Mouse (Mus musculus): Measurements from ENCODE around the gene Lrrc75a. TPM values are rescaled to one million over a fixed set of nuclear protein-coding genes. Genes with fewer than 3 reads are reported as not detected.

The Lrrc75a gene
- polyA plus RNA-seq, 1 experiment from 2014 or later: 15.5 TPM

DNA sequence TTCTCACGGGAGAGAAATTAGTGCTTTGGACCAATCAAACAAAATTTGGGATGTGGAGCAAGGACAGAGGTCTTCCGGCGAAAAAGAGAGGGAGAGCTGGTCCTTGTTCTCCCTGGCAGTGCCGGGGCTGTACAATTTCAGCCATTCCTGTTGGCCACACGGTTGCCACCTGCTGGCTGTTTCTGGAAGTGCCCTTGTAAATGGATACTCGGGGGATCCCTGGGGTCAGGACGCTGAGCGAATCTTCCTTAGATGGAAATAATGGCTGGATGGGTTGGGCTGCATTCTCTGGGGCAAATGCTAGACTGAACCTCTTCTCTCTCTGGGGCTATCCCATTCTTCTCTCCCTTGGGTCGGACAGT is 73.0 kb downstream of the Lrrc75a start:
- no peaks in the 10 kb centered on the region for H3K9me3 ChIP-seq
- H3K4me1 ChIP-seq: peaks cover 11% of the 10 kb centered on the region
- H3K4me2 ChIP-seq (replicated peaks): peak overlapping the region; percentile 95
- no peaks in the 10 kb centered on the region for H3K36me3 ChIP-seq
- H3K4me3 ChIP-seq: peak overlapping the region; percentile 49
- peak; percentile 61; the same call in 1 of the 2 replicates for ATAC-seq (ENCODE audit: low FRiP score, low read depth)
- H3K9ac ChIP-seq: peak overlapping the region; percentile 59
- no peak overlapping the region for H3K27ac ChIP-seq
- peaks cover 13% of the 10 kb centered on the region for H3K27me3 ChIP-seq
- 1% methylated on average over 9 of the region's 9 CpGs for WGBS

- H3K36me3 ChIP-seq: no peaks in the 10 kb centered on the region
- H3K4me2 ChIP-seq (replicated peaks): no peak overlapping the region
- no peak overlapping the region for H3K4me3 ChIP-seq
- H3K9ac ChIP-seq: no peak overlapping the region
- no peak overlapping the region for H3K27ac ChIP-seq
- peaks cover 13% of the 10 kb centered on the region for H3K27me3 ChIP-seq
- 85% methylated on average over 4 of the region's 4 CpGs for WGBS
- H3K4me1 ChIP-seq: peaks cover 11% of the 10 kb centered on the region
- ATAC-seq (ENCODE audit: low FRiP score, low read depth): no peak
- H3K9me3 ChIP-seq: no peaks in the 10 kb centered on the region
Measured at GRCm38 (mm10) chr11:62574703-62575085, 73.6 kb downstream of the Lrrc75a start.

DNA sequence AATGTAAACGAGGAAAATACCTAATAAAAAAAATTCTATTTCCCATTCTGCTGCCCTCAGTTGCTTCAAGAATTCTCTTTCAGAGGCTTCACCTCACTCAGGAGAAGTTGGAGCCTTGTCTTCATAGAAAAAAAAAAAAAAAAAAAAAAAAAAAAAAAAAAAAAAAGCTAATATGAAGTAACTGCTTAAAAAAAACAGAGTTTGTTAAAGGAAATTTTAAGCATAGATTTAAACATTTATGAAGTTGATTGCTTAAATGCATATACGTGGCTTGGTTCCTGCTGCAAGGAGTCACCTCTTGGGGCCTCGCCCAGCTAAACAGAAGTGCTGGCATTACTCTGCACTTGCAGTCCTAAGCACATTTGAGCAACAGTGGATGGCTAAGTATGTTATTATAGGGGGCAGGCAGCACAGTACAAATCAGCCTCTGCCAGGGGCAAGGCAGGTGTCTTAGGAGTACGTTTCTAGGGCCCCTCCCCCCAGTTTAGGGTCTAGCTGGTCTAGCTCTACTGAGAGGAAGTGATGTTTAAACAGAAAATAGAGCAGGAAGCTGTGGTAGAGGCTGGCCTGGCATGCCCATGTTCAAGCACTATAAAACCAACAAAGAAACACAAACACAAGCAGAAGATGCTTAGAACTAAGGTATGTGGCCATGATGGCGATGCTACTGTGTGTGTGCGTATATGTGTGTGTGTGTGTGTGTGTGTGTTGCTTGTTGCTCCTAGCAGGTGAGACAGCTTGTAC is 74.2 kb downstream of the Lrrc75a start, which contains the start of gene Trpv2:
TSS of gene Trpv2 (plus strand) at position 528 of the 744 bp plus-strand sequence.
- Histone ChIP-seq H3K9me3 (no peaks in the 10 kb centered on the region), H3K27ac (no peak within 1 kb of the TSS), H3K9ac (0 out of 2 replicates have a peak within 1 kb of the TSS, but pooled peaks have one; percentile 59), H3K4me1 (peaks cover 11% of the 10 kb centered on the region), H3K4me3 (peak within 1 kb of the TSS; percentile 49), H3K36me3 (no peaks in the 10 kb centered on the region), H3K4me2 (replicated peaks) (peak within 1 kb of the TSS; percentile 95), H3K27me3 (peaks cover 13% of the 10 kb centered on the region)
- no peak for ATAC-seq (ENCODE audit: low FRiP score, low read depth)
- WGBS: 68% methylated on average over 6 of the region's 6 CpGs

DNA sequence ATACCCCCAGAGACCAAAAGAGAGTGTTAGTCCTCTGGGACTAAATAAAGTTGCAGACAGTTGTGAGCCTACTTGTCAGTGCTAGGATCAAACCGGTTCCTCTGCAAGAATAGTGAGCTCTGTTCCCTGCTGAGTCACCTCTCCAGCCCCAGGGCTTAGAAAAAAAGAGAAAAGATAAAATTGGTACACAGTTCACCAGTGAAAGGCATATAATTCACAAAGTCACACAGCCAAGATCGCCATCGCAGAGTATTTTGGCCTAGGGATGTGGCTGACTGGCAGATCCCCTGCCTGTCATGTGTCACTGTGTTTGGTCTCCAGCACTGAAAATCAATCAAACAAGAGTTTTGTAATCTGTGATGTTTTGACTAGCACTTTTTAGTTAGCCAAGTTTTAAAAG is 80.0 kb downstream of the Lrrc75a start:
- Histone ChIP-seq H3K4me1 (no peaks in the 10 kb centered on the region), H3K9me3 (no peaks in the 10 kb centered on the region), H3K4me2 (replicated peaks) (no peak overlapping the region), H3K27ac (no peak overlapping the region), H3K36me3 (no peaks in the 10 kb centered on the region), H3K4me3 (no peak overlapping the region), H3K27me3 (no peaks in the 10 kb centered on the region), H3K9ac (no peak overlapping the region)
- ATAC-seq (ENCODE audit: low FRiP score, low read depth): no peak
- 68% methylated on average over 3 of the region's 3 CpGs for WGBS

DNA sequence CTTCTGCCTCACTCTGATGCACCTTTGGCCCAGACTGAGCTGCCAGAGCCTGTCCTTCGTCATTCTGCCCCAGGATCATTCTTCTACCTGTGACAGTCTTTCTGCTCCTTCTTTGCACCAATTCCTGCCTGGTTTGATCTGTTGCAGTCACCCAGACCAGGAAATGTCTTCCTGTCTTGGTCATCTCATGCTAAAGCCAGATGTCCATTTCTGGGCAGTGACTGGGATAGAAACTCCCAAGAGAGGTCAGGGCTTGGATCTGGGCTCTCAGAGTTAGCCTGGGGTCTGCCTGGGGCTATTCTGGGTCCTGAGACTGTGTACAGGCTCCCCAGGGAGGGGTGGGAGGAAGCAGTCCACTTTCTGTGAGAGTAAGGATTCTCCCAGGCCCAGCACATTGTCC is 82.1 kb downstream of the Lrrc75a start:
- no peaks in the 10 kb centered on the region for H3K4me1 ChIP-seq
- H3K4me2 ChIP-seq (replicated peaks): no peak overlapping the region
- no peak for ATAC-seq (ENCODE audit: low FRiP score, low read depth)
- no peaks in the 10 kb centered on the region for H3K9me3 ChIP-seq
- no peak overlapping the region for H3K4me3 ChIP-seq
- no peaks in the 10 kb centered on the region for H3K27me3 ChIP-seq
- no peaks in the 10 kb centered on the region for H3K36me3 ChIP-seq
- H3K27ac ChIP-seq: no peak overlapping the region
- 57% methylated on average over 1 of the region's 1 CpGs for WGBS
- H3K9ac ChIP-seq: no peak overlapping the region; the same call in 1 of the 2 replicates

- Histone ChIP-seq H3K27ac (no peak overlapping the region), H3K4me1 (peaks cover 2% of the 10 kb centered on the region; the same call in 1 of the 2 replicates), H3K27me3 (no peaks in the 10 kb centered on the region), H3K9me3 (no peaks in the 10 kb centered on the region), H3K4me3 (no peak overlapping the region), H3K36me3 (no peaks in the 10 kb centered on the region), H3K9ac (no peak overlapping the region), H3K4me2 (replicated peaks) (no peak overlapping the region)
- 68% methylated on average over 7 of the region's 7 CpGs for WGBS
- ATAC-seq (ENCODE audit: low FRiP score, low read depth): no peak
Measured at GRCm38 (mm10) chr11:62565747-62566146, 82.6 kb downstream of the Lrrc75a start.

GRCm38 (mm10) chr11:62563590-62563989 is 84.7 kb downstream of the Lrrc75a start:
- no peak overlapping the region for H3K9ac ChIP-seq
- no peak overlapping the region for H3K4me2 ChIP-seq (replicated peaks)
- H3K9me3 ChIP-seq: no peaks in the 10 kb centered on the region
- H3K27me3 ChIP-seq: no peaks in the 10 kb centered on the region
- H3K4me3 ChIP-seq: no peak overlapping the region
- H3K36me3 ChIP-seq: no peaks in the 10 kb centered on the region
- H3K4me1 ChIP-seq: peaks cover 2% of the 10 kb centered on the region; the same call in 1 of the 2 replicates
- no peak overlapping the region for H3K27ac ChIP-seq
- 85% methylated on average over 2 of the region's 2 CpGs for WGBS
- ATAC-seq (ENCODE audit: low FRiP score, low read depth): no peak

- Histone ChIP-seq H3K4me3 (peak overlapping the region; percentile 36), H3K4me1 (peaks cover 2% of the 10 kb centered on the region; the same call in 1 of the 2 replicates), H3K9me3 (no peaks in the 10 kb centered on the region), H3K36me3 (no peaks in the 10 kb centered on the region; the same call in 1 of the 2 replicates), H3K4me2 (replicated peaks) (peak overlapping the region; percentile 63), H3K27ac (no peak overlapping the region), H3K9ac (no peak overlapping the region), H3K27me3 (no peaks in the 10 kb centered on the region)
- WGBS: 24% methylated on average over 43 of the region's 43 CpGs
- ATAC-seq (ENCODE audit: low FRiP score, low read depth): no peak
Measured at GRCm38 (mm10) chr11:62560463-62561016, 87.8 kb downstream of the Lrrc75a start.

DNA sequence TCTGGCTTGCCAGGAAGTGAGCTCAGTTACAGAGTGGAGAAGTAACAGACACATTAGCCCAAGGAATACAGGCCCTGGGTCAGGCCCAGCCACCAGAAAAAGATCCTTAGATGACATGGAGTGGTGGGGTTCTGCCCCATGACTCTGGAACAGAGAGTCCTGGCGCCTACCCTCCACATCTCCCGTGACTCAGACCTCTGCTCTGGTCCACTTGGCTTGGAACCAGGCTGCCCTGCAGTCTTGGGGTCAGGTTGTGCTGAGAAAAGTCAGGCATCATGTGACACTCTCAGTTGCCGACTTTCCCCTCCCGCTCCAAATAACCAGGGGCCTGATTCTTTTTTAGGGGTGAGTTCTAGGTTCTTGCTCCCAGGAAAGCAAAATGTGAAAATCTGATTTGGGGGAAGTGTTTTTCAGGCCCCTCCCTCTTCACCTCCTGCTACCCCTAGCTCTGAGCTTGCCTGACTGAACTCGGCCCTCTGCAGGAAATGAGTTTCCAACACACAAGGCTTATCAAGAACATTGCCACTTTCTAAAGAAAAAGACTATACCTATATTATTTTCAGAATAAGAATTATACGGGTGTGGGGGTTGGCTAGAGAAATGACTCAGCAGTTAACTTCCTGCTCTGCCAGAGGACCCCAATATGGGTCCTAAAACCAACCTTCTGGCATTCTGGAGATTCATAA is 89.2 kb downstream of the Lrrc75a start:
- ATAC-seq (ENCODE audit: low FRiP score, low read depth): no peak
- peaks cover 14% of the 10 kb centered on the region for H3K4me1 ChIP-seq

DNA sequence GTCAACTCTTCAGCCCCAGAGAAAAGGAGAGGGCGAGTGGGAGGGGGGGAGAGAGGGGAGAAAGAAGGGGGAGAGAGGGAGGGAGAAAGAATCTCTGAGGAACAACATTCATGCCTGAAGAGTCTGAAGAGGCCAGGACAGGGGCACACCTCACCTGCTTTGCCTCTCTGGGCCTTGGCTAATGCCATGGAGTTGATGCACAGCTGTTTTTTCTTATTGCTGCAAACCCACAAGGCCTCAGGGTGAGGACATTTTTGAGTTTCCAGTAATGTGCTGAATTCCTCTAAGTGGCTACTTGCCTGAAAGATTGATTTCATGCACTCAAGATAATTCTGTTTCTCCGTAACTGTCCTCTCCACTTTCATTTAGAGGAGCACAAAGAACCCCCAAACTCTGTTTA is 90.2 kb downstream of the Lrrc75a start:
- ATAC-seq (ENCODE audit: low FRiP score, low read depth): no peak
- Histone ChIP-seq H3K4me1 (peaks cover 23% of the 10 kb centered on the region), H3K4me3 (no peak overlapping the region), H3K9me3 (no peaks in the 10 kb centered on the region), H3K4me2 (replicated peaks) (no peak overlapping the region), H3K27ac (no peak overlapping the region), H3K9ac (no peak overlapping the region), H3K36me3 (peaks cover 23% of the 10 kb centered on the region), H3K27me3 (no peaks in the 10 kb centered on the region)
- 70% methylated on average over 2 of the region's 2 CpGs for WGBS

More for the DNA sequence above, 89.2 kb downstream of the Lrrc75a start:
- Histone ChIP-seq H3K36me3 (peaks cover 13% of the 10 kb centered on the region), H3K9ac (no peak overlapping the region), H3K27me3 (no peaks in the 10 kb centered on the region), H3K4me2 (replicated peaks) (no peak overlapping the region), H3K9me3 (no peaks in the 10 kb centered on the region), H3K27ac (no peak overlapping the region), H3K4me3 (no peak overlapping the region)
- WGBS: 44% methylated on average over 6 of the region's 6 CpGs

DNA sequence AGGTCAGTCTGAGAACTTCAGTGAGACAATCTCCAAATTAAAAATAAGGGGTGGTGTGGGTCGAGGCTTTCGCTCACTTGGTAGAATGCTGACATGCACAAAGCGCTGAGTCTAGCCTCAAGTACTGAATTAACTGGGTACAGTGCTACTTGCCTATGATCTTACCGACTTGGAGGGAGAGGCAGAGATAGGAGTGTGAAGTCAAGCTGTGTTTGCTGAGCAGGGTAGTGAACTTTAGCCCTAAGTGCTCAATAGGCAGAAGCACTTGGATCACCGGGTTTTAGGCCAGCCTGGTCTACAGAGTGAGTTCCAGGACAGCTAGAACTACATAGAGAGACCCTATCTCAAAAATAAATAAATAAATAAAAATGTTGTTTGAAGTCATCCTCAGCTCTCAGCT is 91.1 kb downstream of the Lrrc75a start:
- WGBS: 68% methylated on average over 5 of the region's 5 CpGs
- H3K27me3 ChIP-seq: no peaks in the 10 kb centered on the region
- H3K4me1 ChIP-seq: peaks cover 24% of the 10 kb centered on the region
- peaks cover 25% of the 10 kb centered on the region for H3K36me3 ChIP-seq
- H3K9ac ChIP-seq: no peak overlapping the region
- H3K4me3 ChIP-seq: no peak overlapping the region
- H3K9me3 ChIP-seq: no peaks in the 10 kb centered on the region
- ATAC-seq (ENCODE audit: low FRiP score, low read depth): no peak
- no peak overlapping the region for H3K27ac ChIP-seq
- H3K4me2 ChIP-seq (replicated peaks): no peak overlapping the region

DNA sequence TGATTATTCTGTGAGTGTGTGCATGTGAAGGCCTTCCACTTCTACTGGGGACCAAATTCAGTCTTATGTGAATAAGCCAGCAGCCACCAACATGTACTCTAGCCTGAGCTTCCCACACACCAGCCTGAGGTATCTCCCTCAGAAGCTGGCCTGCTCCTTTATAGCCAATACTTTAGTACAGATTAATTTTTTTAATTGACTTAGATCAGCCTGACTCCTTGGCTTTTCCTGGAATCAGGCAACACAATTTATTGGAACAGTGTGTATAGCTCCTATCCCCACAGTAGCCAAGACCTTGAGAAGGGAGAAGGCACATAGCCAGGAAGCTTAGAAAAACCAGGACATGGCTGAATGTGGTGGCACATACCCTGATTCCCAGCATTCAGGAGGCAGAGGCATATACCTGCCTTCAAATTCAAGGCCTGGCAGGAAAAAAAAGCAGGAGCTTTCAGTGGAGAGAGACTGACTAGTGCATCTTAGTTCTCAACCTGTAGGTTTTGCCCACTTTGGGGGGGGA is 92.4 kb downstream of the Lrrc75a start:
- no peak overlapping the region for H3K4me3 ChIP-seq

More for the DNA sequence above, 92.4 kb downstream of the Lrrc75a start:
- H3K9ac ChIP-seq: no peak overlapping the region
- no peaks in the 10 kb centered on the region for H3K27me3 ChIP-seq
- ATAC-seq (ENCODE audit: low FRiP score, low read depth): no peak
- H3K9me3 ChIP-seq: no peaks in the 10 kb centered on the region
- H3K4me2 ChIP-seq (replicated peaks): no peak overlapping the region; the same call in 1 of the 2 replicates
- no peak overlapping the region for H3K27ac ChIP-seq
- H3K4me1 ChIP-seq: peaks cover 22% of the 10 kb centered on the region
- H3K36me3 ChIP-seq: peaks cover 25% of the 10 kb centered on the region

Measured in limb, embryonic 13.5 days (tissue).